7 mouse cellular contexts compared by ENCODE assay signal in genomic region chr5:23616270-23617103, GRCm38 (mm10).
DNase-seq lines count a peak whose midpoint lies in the region; ATAC-seq and TF ChIP-seq lines count a peak whose summit lies in the region.

No protein-coding gene starts in this region.

- H3K4me2 ChIP-seq in forebrain, embryonic 15.5 days (replicated peaks), result peak overlapping the region; percentile 63
- H3K4me2 ChIP-seq in lung, embryonic 15.5 days, result peak overlapping the region; percentile 69

- ATAC-seq in forebrain, embryonic 15.5 days (replicated peaks), result peak; percentile 94
- ATAC-seq in lung, embryonic 15.5 days (ENCODE audit: borderline replicate concordance, extremely low read depth, low FRiP score, low TSS enrichment), result peak; percentile 93

- no peak for TF ChIP-seq POLR2A in olfactory bulb, adult 2 months (IDR thresholded peaks at IDR 0.05; ENCODE audit: insufficient read depth, low read depth, low read length)

- H3K9ac ChIP-seq in forebrain, embryonic 15.5 days (replicated peaks), result peak overlapping the region; percentile 55
- H3K9ac ChIP-seq in lung, embryonic 15.5 days, result peak overlapping the region; percentile 49

- peak overlapping the region; percentile 54 for H3K4me3 ChIP-seq in forebrain, embryonic 15.5 days
- H3K4me3 ChIP-seq in hindbrain, embryonic 10.5 days, result peak overlapping the region; percentile 53
- H3K4me3 ChIP-seq in lung, embryonic 15.5 days, result peak overlapping the region; percentile 49
- H3K4me3 ChIP-seq in olfactory bulb, adult 2 months (ENCODE audit: insufficient read depth, low read depth, low read length), result peak overlapping the region; percentile 48

- no peak for TF ChIP-seq CTCF in olfactory bulb, adult 2 months (IDR thresholded peaks at IDR 0.05; ENCODE audit: insufficient read depth, low read depth, low read length)

- no peaks in the 10 kb centered on the region for H3K27me3 ChIP-seq in forebrain, embryonic 15.5 days
- no peaks in the 10 kb centered on the region for H3K27me3 ChIP-seq in hindbrain, embryonic 10.5 days (ENCODE audit: insufficient read depth, poor library complexity, severe bottlenecking)
- no peaks in the 10 kb centered on the region for H3K27me3 ChIP-seq in lung, embryonic 15.5 days

- H3K27ac ChIP-seq in forebrain, embryonic 15.5 days (replicated peaks), result peak overlapping the region; percentile 95
- peak overlapping the region; percentile 87 for H3K27ac ChIP-seq in hindbrain, embryonic 10.5 days
- H3K27ac ChIP-seq in lung, embryonic 15.5 days, result peak overlapping the region; percentile 85
- H3K27ac ChIP-seq in olfactory bulb, adult 2 months (ENCODE audit: insufficient read depth, low read depth, low read length), result peak overlapping the region; percentile 91

- no peaks in the 10 kb centered on the region for H3K9me3 ChIP-seq in forebrain, embryonic 15.5 days
- H3K9me3 ChIP-seq in hindbrain, embryonic 10.5 days, result no peaks in the 10 kb centered on the region
- no peaks in the 10 kb centered on the region for H3K9me3 ChIP-seq in lung, embryonic 15.5 days

- H3K36me3 ChIP-seq in forebrain, embryonic 15.5 days, result no peaks in the 10 kb centered on the region
- no peaks in the 10 kb centered on the region for H3K36me3 ChIP-seq in hindbrain, embryonic 10.5 days
- no peaks in the 10 kb centered on the region for H3K36me3 ChIP-seq in lung, embryonic 15.5 days

- WGBS in forebrain, embryonic 15.5 days, result 3% methylated on average over 11 of the region's 11 CpGs
- 35% methylated on average over 11 of the region's 11 CpGs for WGBS in hindbrain, embryonic 10.5 days
- 8% methylated on average over 11 of the region's 11 CpGs for WGBS in lung, embryonic 15.5 days
- under 1% methylated on average over 11 of the region's 11 CpGs for WGBS in olfactory bulb, adult 2 months

- DNase-seq in NIH3T3 (ENCODE audit: low read depth), result peak; percentile 81
- peak; percentile 63 to 64 for DNase-seq in cerebellum, adult 18-20 months
- peak; percentile 25 for DNase-seq in hindbrain, embryonic 10.5 days (ENCODE audit: low spot score)
- peak; percentile 71 for DNase-seq in layer of hippocampus, adult 9-10 months (ENCODE audit: low spot score)

- H3K4me1 ChIP-seq in forebrain, embryonic 15.5 days, result peaks cover 15% of the 10 kb centered on the region
- H3K4me1 ChIP-seq in hindbrain, embryonic 10.5 days (replicated peaks), result peaks cover 16% of the 10 kb centered on the region; the same call in 1 of the 2 replicates
- peaks cover 4% of the 10 kb centered on the region; the same call in 1 of the 2 replicates for H3K4me1 ChIP-seq in lung, embryonic 15.5 days
- peaks cover 2% of the 10 kb centered on the region; the same call in 1 of the 2 replicates for H3K4me1 ChIP-seq in olfactory bulb, adult 2 months (ENCODE audit: control insufficient read depth, insufficient read depth, low read length)

Comparison
In these comparisons a context has a peak if more than half of its experiments do, and no peak if none do; other contexts are left out.
1. Peak in every context shown above with its lines: DNase-seq, ATAC-seq, H3K4me3 ChIP-seq and H3K27ac ChIP-seq.
2. DNase-seq: peak in every context shown above with its lines; median percentile 81 in NIH3T3; 71 in layer of hippocampus, adult 9-10 months; 64 in cerebellum, adult 18-20 months; 25 in hindbrain, embryonic 10.5 days.